8 mouse cellular contexts compared by ENCODE assay signal in genomic region chr8:4492851-4493685, GRCm38 (mm10). TPM values are rescaled to one million over a fixed set of nuclear protein-coding genes. Genes with fewer than 3 reads are reported as not detected.
DNase-seq lines count a peak whose midpoint lies in the region; ATAC-seq and TF ChIP-seq lines count a peak whose summit lies in the region.

Gene Cers4, plus strand, starts transcription at chr8:4493026.

- peak within 1 kb of the TSS; percentile 65 for H3K4me3 ChIP-seq in forebrain, embryonic 10.5 days
- peak within 1 kb of the TSS; percentile 79 to 84 for H3K4me3 ChIP-seq in heart, embryonic 14.5 days (ENCODE audit: control insufficient read depth in 1 of 2, insufficient read depth in 1 of 2, low read depth in 1 of 2, low read length in 2 of 2)
- peak within 1 kb of the TSS; percentile 55 for H3K4me3 ChIP-seq in liver, embryonic 12.5 days
- H3K4me3 ChIP-seq in stomach, embryonic 15.5 days (replicated peaks) = peak within 1 kb of the TSS; percentile 66

- peak; percentile 23; the same call in 1 of the 2 replicates for TF ChIP-seq POLR2A in brain, embryonic 14.5 days (IDR thresholded peaks at IDR 0.05; ENCODE audit: borderline replicate concordance, extremely low read depth, insufficient read depth, insufficient read length, poor library complexity, severe bottlenecking)

- H3K4me2 ChIP-seq in heart, embryonic 14.5 days (ENCODE audit: low read length) = peak within 1 kb of the TSS; percentile 91
- peak within 1 kb of the TSS; percentile 80 for H3K4me2 ChIP-seq in liver, embryonic 12.5 days
- peak within 1 kb of the TSS; percentile 77 for H3K4me2 ChIP-seq in stomach, embryonic 15.5 days

- no peaks in the 10 kb centered on the region for H3K27me3 ChIP-seq in forebrain, embryonic 10.5 days (ENCODE audit: poor library complexity, severe bottlenecking)
- no peaks in the 10 kb centered on the region for H3K27me3 ChIP-seq in heart, embryonic 14.5 days (ENCODE audit: control insufficient read depth, insufficient read depth, low read length)
- peaks cover 9% of the 10 kb centered on the region for H3K27me3 ChIP-seq in liver, embryonic 12.5 days (replicated peaks)
- no peaks in the 10 kb centered on the region for H3K27me3 ChIP-seq in stomach, embryonic 15.5 days (replicated peaks)

- peak; percentile 90 for ATAC-seq in heart, embryonic 14.5 days (ENCODE audit: insufficient number of reproducible peaks, insufficient read depth, low FRiP score, low read depth)
- ATAC-seq in liver, embryonic 12.5 days = peak; percentile 90
- ATAC-seq in stomach, embryonic 15.5 days (ENCODE audit: insufficient read depth, low FRiP score, low read depth) = peak; percentile 93

- TF ChIP-seq CTCF in brain, embryonic 14.5 days (IDR thresholded peaks at IDR 0.05; ENCODE audit: borderline replicate concordance, extremely low read depth, insufficient read depth, insufficient read length) = no peak

- peak within 1 kb of the TSS; percentile 86 for H3K27ac ChIP-seq in forebrain, embryonic 10.5 days
- H3K27ac ChIP-seq in heart, embryonic 14.5 days (replicated peaks in 1 of 2; ENCODE audit: control insufficient read depth in 1 of 2, insufficient read depth in 1 of 2, low read depth in 2 of 2, low read length in 2 of 2) = peak within 1 kb of the TSS; percentile 84 to 95
- H3K27ac ChIP-seq in liver, embryonic 12.5 days = 0 out of 2 replicates have a peak within 1 kb of the TSS, but pooled peaks have one; percentile 25
- H3K27ac ChIP-seq in stomach, embryonic 15.5 days = peak within 1 kb of the TSS; percentile 84

- H3K9me3 ChIP-seq in forebrain, embryonic 10.5 days = no peaks in the 10 kb centered on the region
- no peaks in the 10 kb centered on the region for H3K9me3 ChIP-seq in heart, embryonic 14.5 days (ENCODE audit: control insufficient read depth, low read length)
- no peaks in the 10 kb centered on the region for H3K9me3 ChIP-seq in liver, embryonic 12.5 days (replicated peaks)
- H3K9me3 ChIP-seq in stomach, embryonic 15.5 days = no peaks in the 10 kb centered on the region

- no peaks in the 10 kb centered on the region for H3K36me3 ChIP-seq in forebrain, embryonic 10.5 days (replicated peaks)
- H3K36me3 ChIP-seq in heart, embryonic 14.5 days (ENCODE audit: control insufficient read depth, insufficient read depth, low read length) = peaks cover 2% of the 10 kb centered on the region; the same call in 1 of the 2 replicates
- no peaks in the 10 kb centered on the region for H3K36me3 ChIP-seq in liver, embryonic 12.5 days
- no peaks in the 10 kb centered on the region for H3K36me3 ChIP-seq in stomach, embryonic 15.5 days

- peak; percentile 89 for DNase-seq in CD4-positive, CD25-positive, alpha-beta regulatory T cell, adult 2 months (ENCODE audit: low read depth, low spot score)
- DNase-seq in brain, embryonic 14.5 days (ENCODE audit: low read depth) = peak; percentile 86
- DNase-seq in forebrain, embryonic 10.5 days (ENCODE audit: extremely low spot score, low spot score) = peak; percentile 85
- peak; percentile 91 for DNase-seq in kidney, postnatal 14 days
- peak; percentile 86 to 88 for DNase-seq in natural killer cell, adult 2 months (ENCODE audit: low spot score in 2 of 2)

- H3K9ac ChIP-seq in heart, embryonic 14.5 days (ENCODE audit: low read length) = peak within 1 kb of the TSS; percentile 87
- peak within 1 kb of the TSS; percentile 58 for H3K9ac ChIP-seq in liver, embryonic 12.5 days
- peak within 1 kb of the TSS; percentile 39 for H3K9ac ChIP-seq in stomach, embryonic 15.5 days

- peaks cover 36% of the 10 kb centered on the region for H3K4me1 ChIP-seq in forebrain, embryonic 10.5 days
- peaks cover 10 to 39% of the 10 kb centered on the region in 2 experiments for H3K4me1 ChIP-seq in heart, embryonic 14.5 days (ENCODE audit: control insufficient read depth in 2 of 2, insufficient read depth in 2 of 2, low read length in 2 of 2)
- peaks cover 18% of the 10 kb centered on the region for H3K4me1 ChIP-seq in liver, embryonic 12.5 days
- peaks cover 6% of the 10 kb centered on the region for H3K4me1 ChIP-seq in stomach, embryonic 15.5 days

- under 1% methylated on average over 39 of the region's 39 CpGs for WGBS in forebrain, embryonic 10.5 days
- WGBS in heart, embryonic 14.5 days = under 1% methylated on average over 39 of the region's 39 CpGs
- under 1% methylated on average over 38 of the region's 39 CpGs for whole genome bisulfite sequencing in liver, embryonic 12.5 days (ENCODE audit: insufficient replicate concordance)
- WGBS in stomach, embryonic 15.5 days = under 1% methylated on average over 39 of the region's 39 CpGs

RNA-seq across cellular contexts. Expression of gene Cers4, which starts in this region (rescaled TPM):
- polyA plus RNA-seq in brain, embryonic 14.5 days (2012; rRNA removed) = 51.8 and 63.7 TPM in 2 replicates
- 11.5 and 13.8 TPM in 2 replicates for polyA plus RNA-seq in forebrain, embryonic 10.5 days (2016; fragmentation: Nextera tagmentation; extraction: Ambion mirVana)
- 52.9 and 57.9 TPM in 2 replicates for polyA plus RNA-seq in heart, embryonic 14.5 days (2014; fragmentation: Nextera tagmentation; extraction: Ambion mirVana)
- 4.2 and 4.3 TPM in 2 replicates for polyA plus RNA-seq in liver, embryonic 12.5 days (2016; fragmentation: Nextera tagmentation; extraction: Ambion mirVana)
- polyA plus RNA-seq in stomach, embryonic 15.5 days (2015; fragmentation: Nextera tagmentation; extraction: Ambion mirVana) = 28.6 and 28.7 TPM in 2 replicates

Comparison
In these comparisons a context has a peak if more than half of its experiments do, and no peak if none do; other contexts are left out.
1. Peak in every context shown above with its lines: DNase-seq, ATAC-seq, H3K4me3 ChIP-seq and H3K27ac ChIP-seq.
2. H3K27ac ChIP-seq: peak in every context shown above with its lines; median percentile 90 in heart, embryonic 14.5 days; 86 in forebrain, embryonic 10.5 days; 84 in stomach, embryonic 15.5 days; 25 in liver, embryonic 12.5 days.